Mouse (Mus musculus) naive thymus-derived CD4-positive, alpha-beta T cell, adult 5 months (primary cell): ENCODE data around the gene Sin3a. TPM values are rescaled to one million over a fixed set of nuclear protein-coding genes. Genes with fewer than 3 reads are reported as not detected.

ENCODE experiments used
- polyA plus RNA-seq: library from polyadenylated mRNA; unstranded; fragments of 100-300 nt; shearing (Covaris generic); gene quantifications from one replicate; pipeline ENCODE4 v1.2.1, GENCODE M21; 2017

Gene Sin3a
- polyA plus RNA-seq = 38.9 TPM

DNA sequence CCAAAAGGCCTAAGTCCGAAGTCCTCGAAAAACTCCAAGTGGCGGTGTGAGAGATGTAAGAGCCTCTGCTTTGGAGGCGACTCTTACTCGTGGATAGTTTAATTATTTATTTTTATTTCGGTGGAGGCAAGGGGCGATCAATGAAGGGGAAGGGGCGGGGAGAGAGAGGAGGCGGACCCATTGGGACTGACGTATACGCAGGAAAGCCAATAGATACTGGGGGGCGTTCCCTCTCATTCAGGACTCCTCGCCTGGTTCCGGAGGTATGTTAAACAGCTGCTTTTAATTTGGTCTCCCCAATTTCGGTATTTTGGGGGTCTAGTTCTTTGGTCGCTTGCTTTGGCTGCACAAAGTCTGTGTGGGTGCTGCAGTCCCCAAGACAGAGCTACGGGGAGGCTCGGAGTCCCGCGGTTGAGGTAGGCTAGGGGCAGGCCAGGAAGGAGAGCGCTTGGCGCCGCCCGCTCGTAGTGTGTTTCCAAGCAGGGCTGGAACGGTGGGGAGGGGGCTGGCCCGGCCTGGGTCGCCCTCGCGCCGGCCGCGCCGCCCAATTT lies at the start of gene Sin3a:
Gene Sin3a, plus strand, starts transcription at position 240 of the 551 bp plus-strand sequence.

DNA sequence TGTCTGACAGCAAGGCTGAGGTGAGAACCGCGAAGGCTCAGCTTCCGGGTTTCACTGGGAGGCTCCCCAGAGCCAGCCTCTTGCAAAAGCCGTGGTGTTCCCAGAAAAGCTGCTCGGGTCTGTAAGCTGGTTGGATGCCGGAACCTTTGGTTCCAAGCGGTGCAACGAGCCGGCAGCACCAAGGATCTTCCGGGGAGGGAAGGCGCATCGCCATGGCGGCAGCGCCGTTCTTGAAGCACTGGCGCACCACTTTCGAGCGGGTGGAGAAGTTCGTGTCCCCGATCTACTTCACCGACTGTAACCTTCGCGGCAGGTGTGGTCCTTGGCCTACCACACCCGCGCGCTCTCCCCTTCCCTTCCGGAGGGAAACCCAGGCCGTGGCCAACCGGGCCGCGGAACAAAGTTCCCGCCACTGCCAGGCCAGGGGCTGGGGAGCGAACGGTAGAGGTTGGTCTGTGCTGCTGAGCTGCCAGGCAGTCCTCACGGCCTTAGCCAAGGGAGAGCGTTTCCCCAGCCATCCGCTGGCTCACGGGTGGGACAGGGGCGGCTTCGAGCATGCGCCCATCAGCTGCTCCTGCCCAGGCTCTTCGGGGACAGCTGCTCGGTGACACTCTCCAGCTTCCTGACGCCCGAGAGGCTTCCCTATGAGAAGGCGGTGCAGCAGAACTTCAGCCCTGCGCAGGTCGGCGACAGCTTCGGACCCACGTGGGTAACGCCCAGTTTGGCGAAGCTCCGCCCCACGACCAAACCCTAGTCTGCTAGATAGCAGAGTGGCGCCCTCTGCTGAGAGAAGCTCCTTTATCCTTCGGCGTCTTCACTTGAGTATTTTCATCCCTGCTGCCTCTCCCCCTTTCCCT lies 59.0 kb downstream of the Sin3a start, which contains the start of gene Man2c1:
Gene Man2c1, plus strand, starts transcription at position 114 of the 857 bp plus-strand sequence.

DNA sequence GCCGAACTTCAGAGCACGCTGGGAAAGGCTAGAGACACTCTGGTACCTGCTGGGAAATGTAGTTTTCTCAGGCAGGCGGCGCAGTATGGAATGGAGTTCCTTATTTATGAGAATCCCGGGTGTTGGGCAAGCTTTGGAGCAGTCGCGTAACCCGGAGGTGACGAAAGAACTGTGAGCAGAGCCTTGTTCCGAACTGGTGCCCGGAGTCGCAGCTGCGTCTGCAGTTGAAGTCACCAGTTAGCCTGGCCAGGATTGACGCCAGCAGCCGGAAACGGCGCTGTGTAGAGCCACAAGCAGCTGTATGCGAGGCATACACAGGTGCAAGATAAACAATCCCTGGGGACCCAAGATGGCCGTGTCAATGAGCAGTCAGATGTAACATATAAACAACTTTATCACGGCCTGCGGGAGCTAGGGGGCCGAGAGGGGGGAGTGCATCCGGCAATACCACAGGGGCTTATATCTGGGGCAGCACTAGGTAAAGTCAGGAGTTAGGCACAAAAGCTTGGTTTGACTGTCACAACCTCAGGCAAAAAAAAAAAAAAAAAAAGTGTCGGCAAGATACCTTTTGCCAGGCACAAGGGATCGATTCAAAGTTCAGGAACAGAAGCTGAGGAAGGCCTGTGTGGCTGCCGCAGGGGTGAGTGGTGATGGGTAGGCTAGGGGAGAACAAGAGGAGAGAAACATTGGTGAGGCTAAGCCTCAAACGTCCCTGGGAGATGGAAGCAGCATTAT lies 76.5 kb downstream of the Sin3a start, which contains the start of gene Neil1:
Gene Neil1, minus strand, starts transcription at position 162 of the 735 bp plus-strand sequence.

DNA sequence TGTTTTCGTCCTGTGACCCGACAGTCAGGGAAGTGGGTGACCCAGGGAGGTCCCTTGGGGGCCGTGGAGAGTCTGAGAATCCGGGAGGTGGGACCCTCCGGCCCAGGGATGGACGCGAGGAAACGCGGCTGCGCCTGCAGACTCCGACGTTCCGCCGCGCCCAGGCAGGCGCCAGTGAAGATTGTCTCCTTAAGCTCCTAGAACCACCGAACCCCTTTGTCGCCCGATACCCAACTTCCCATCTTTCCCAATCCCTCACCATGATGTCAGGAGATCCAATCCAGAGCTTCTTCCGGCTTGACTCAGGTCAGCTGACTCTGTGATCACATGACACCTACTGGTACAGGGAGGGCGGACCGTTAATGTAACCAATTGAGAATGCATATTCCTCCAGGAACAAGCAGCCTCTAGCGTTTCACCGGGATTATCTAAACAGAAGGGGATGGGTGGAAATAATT lies 86.2 kb downstream of the Sin3a start, which contains the start of gene Commd4:
Gene Commd4, minus strand, starts transcription at position 319 of the 458 bp plus-strand sequence.

Other genes with a start within 250 kb of the Sin3a start
- not detected for gene Odf3l1, start 207.4 kb upstream of the Sin3a start, polyA plus RNA-seq
- not detected for gene Cspg4, start 207.0 kb upstream of the Sin3a start, polyA plus RNA-seq
- gene Snx33, start 143.7 kb upstream of the Sin3a start, polyA plus RNA-seq = 6.6 TPM
- 106 TPM for gene Imp3, start 134.6 kb upstream of the Sin3a start, polyA plus RNA-seq
- 16.1 TPM for gene Snupn, start 121.2 kb upstream of the Sin3a start, polyA plus RNA-seq
- gene Ptpn9, start 77.1 kb upstream of the Sin3a start, polyA plus RNA-seq = 11.8 TPM
- 123 TPM for gene Man2c1, start 58.6 kb downstream of the Sin3a start, polyA plus RNA-seq
- gene Neil1, start 76.3 kb downstream of the Sin3a start, polyA plus RNA-seq = 107 TPM
- gene Commd4, start 86.3 kb downstream of the Sin3a start, polyA plus RNA-seq = 202 TPM
- not detected for gene Trcg1, start 164.5 kb downstream of the Sin3a start, polyA plus RNA-seq
- gene 1700017B05Rik, start 190.6 kb downstream of the Sin3a start, polyA plus RNA-seq = 60.7 TPM